Mouse (Mus musculus): ENCODE results near the gene Csl. TPM values are rescaled to one million over a fixed set of nuclear protein-coding genes. Genes with fewer than 3 reads are reported as not detected.

The Csl gene
- 0.77 and 1.6 TPM in 2 replicates for polyA plus RNA-seq (2011; ENCODE audit: insufficient read depth, insufficient read length, low replicate concordance, missing spikeins)

DNA sequence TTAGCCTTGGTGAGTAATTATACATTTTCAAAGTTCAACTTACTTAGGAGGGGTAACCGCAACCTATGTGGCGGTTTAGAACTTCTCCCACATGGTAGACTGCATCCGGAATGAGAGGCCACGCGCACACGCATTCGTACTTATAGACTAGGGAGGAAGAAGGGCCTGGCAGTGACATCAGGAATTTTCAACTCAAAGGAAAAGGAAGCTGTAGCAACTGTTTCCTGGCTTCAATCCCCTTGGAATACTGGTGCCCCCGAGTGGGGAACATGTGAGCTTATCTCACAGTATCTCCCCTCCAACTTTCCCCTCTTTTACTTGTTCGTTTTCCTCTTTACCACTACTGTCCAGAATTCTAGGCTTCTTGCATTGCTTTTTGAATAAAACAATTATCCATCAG, at the start of gene Csl:
Csl (minus strand) TSS at position 101 of the 400 bp plus-strand sequence.
- Histone ChIP-seq H3K4me1 (ENCODE audit: control insufficient read depth, insufficient read depth, low read length) (no peaks in the 10 kb centered on the region), H3K4me3 (replicated peaks; ENCODE audit: control insufficient read depth, low read depth, low read length) (no peak within 1 kb of the TSS), H3K27ac (ENCODE audit: control insufficient read depth, insufficient read depth, low read depth, low read length, poor library complexity) (no peak within 1 kb of the TSS)
- 82% methylated on average over 9 of the region's 9 CpGs for WGBS
- TF ChIP-seq POLR2A (IDR thresholded peaks at IDR 0.05; ENCODE audit: borderline replicate concordance, control insufficient read depth, low read depth, low read length) (no peak), CTCF (IDR thresholded peaks at IDR 0.05; ENCODE audit: control insufficient read depth, insufficient read depth, low read length) (no peak)

GRCm38 (mm10) chr10:99789418-99789817, 30.0 kb upstream of the Csl start:
- 72% methylated on average over 2 of the region's 2 CpGs for WGBS
- no peaks in the 10 kb centered on the region for H3K4me1 ChIP-seq (ENCODE audit: control insufficient read depth, insufficient read depth, low read length)
- H3K4me3 ChIP-seq (replicated peaks; ENCODE audit: control insufficient read depth, low read depth, low read length), result no peak overlapping the region
- no peak for TF ChIP-seq POLR2A (IDR thresholded peaks at IDR 0.05; ENCODE audit: borderline replicate concordance, control insufficient read depth, low read depth, low read length)
- no peak for TF ChIP-seq CTCF (IDR thresholded peaks at IDR 0.05; ENCODE audit: control insufficient read depth, insufficient read depth, low read length)
- H3K27ac ChIP-seq (ENCODE audit: control insufficient read depth, insufficient read depth, low read depth, low read length, poor library complexity), result no peak overlapping the region

- TF ChIP-seq CTCF (IDR thresholded peaks at IDR 0.05; ENCODE audit: control insufficient read depth, insufficient read depth, low read length) (no peak), POLR2A (IDR thresholded peaks at IDR 0.05; ENCODE audit: borderline replicate concordance, control insufficient read depth, low read depth, low read length) (no peak)
- 77% methylated on average over 12 of the region's 12 CpGs for WGBS
- Histone ChIP-seq H3K4me3 (replicated peaks; ENCODE audit: control insufficient read depth, low read depth, low read length) (no peak overlapping the region), H3K4me1 (ENCODE audit: control insufficient read depth, insufficient read depth, low read length) (no peaks in the 10 kb centered on the region), H3K27ac (ENCODE audit: control insufficient read depth, insufficient read depth, low read depth, low read length, poor library complexity) (no peak overlapping the region)
Observed at GRCm38 (mm10) chr10:99774228-99775120, 15.0 kb upstream of the Csl start.

DNA sequence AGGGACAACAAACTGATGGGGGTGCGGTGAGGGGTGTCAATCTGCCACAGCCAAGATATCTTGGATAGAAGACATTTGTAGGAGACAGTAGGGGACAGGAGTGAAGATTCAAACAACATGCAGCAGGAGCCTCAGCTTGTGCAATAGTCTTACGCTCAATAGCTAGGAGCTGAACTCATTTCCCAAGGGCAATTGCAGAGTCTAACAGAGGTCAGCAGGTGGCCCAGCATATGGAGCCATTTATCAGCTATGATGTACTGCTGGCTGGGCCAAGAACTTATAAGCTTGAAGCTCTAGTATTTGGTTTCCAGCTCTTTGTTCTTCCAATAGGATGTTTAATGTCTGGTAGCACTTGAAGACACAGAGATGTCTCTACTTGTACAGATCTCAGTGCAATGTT, 9.3 kb downstream of the Csl start:
- no peaks in the 10 kb centered on the region for H3K4me1 ChIP-seq (ENCODE audit: control insufficient read depth, insufficient read depth, low read length)
- TF ChIP-seq CTCF (IDR thresholded peaks at IDR 0.05; ENCODE audit: control insufficient read depth, insufficient read depth, low read length), result no peak
- no peak for TF ChIP-seq POLR2A (IDR thresholded peaks at IDR 0.05; ENCODE audit: borderline replicate concordance, control insufficient read depth, low read depth, low read length)
- 81% methylated on average over 2 of the region's 2 CpGs for WGBS
- no peak overlapping the region for H3K27ac ChIP-seq (ENCODE audit: control insufficient read depth, insufficient read depth, low read depth, low read length, poor library complexity)
- H3K4me3 ChIP-seq (replicated peaks; ENCODE audit: control insufficient read depth, low read depth, low read length), result no peak overlapping the region

GRCm38 (mm10) chr10:99748668-99749260, 10.7 kb downstream of the Csl start:
- TF ChIP-seq CTCF (IDR thresholded peaks at IDR 0.05; ENCODE audit: control insufficient read depth, insufficient read depth, low read length) (no peak), POLR2A (IDR thresholded peaks at IDR 0.05; ENCODE audit: borderline replicate concordance, control insufficient read depth, low read depth, low read length) (no peak)
- 38% methylated on average over 2 of the region's 2 CpGs for WGBS
- no peaks in the 10 kb centered on the region for H3K4me1 ChIP-seq (ENCODE audit: control insufficient read depth, insufficient read depth, low read length)
- no peak overlapping the region for H3K4me3 ChIP-seq (replicated peaks; ENCODE audit: control insufficient read depth, low read depth, low read length)
- no peak overlapping the region for H3K27ac ChIP-seq (ENCODE audit: control insufficient read depth, insufficient read depth, low read depth, low read length, poor library complexity)

DNA sequence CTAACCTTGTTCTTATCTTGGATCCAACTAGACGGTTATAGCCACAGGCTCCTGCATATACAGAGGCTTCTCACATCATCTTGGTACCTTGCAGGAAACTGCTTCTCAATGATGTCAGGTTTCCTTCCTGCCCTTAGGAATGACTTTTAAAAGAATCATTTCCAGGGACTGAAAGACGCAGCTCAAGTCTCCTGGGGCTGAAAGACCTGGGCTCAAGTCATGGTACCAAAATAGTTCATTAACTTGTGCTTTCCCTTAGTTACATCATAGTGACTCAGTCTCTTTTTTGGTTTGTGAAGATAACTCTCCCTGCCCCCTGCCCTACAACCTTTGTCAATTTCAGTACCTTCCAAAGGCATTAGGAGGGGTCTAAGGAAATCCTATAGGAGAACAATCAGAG, 11.4 kb downstream of the Csl start:
- TF ChIP-seq POLR2A (IDR thresholded peaks at IDR 0.05; ENCODE audit: borderline replicate concordance, control insufficient read depth, low read depth, low read length) (no peak), CTCF (IDR thresholded peaks at IDR 0.05; ENCODE audit: control insufficient read depth, insufficient read depth, low read length) (no peak)
- WGBS, result 41% methylated on average over 2 of the region's 2 CpGs
- Histone ChIP-seq H3K4me3 (replicated peaks; ENCODE audit: control insufficient read depth, low read depth, low read length) (no peak overlapping the region), H3K4me1 (ENCODE audit: control insufficient read depth, insufficient read depth, low read length) (no peaks in the 10 kb centered on the region), H3K27ac (ENCODE audit: control insufficient read depth, insufficient read depth, low read depth, low read length, poor library complexity) (no peak overlapping the region)

DNA sequence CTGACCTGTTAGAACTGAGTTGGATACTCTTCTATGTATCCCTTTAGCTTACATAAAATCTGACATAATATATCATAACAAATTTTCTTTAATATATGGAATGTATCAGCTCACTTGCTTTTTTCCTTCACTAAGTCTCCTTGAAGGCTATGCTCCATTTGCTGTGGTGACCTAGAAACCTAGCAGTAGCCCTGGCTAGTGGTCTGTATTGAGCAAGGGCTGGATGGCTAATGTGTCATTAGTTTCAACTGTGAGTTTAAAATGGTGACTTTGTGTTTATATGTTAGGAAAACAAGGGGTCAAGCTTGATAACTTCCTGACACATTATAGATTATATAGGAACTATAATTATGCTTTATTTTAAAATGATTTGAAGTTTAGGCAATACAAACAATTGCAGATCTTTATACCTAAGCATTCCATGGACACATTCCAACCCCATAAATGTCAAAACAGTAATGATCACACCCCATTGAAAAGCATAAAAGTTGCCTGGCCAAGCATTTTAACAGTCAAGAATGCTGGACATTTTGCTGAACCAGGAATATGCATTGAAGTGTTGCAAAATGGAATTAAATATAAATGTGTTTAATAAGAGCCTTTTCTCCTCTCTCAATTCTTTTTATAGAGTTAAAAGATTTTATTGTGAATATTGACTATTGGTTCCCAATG, 17.7 kb downstream of the Csl start:
- TF ChIP-seq CTCF (IDR thresholded peaks at IDR 0.05; ENCODE audit: control insufficient read depth, insufficient read depth, low read length), result no peak
- no peak for TF ChIP-seq POLR2A (IDR thresholded peaks at IDR 0.05; ENCODE audit: borderline replicate concordance, control insufficient read depth, low read depth, low read length)
- no peak overlapping the region for H3K4me3 ChIP-seq (replicated peaks; ENCODE audit: control insufficient read depth, low read depth, low read length)
- H3K27ac ChIP-seq (ENCODE audit: control insufficient read depth, insufficient read depth, low read depth, low read length, poor library complexity), result no peak overlapping the region
- H3K4me1 ChIP-seq (ENCODE audit: control insufficient read depth, insufficient read depth, low read length), result no peaks in the 10 kb centered on the region; the same call in 1 of the 2 replicates

- WGBS, result 25% methylated on average over 2 of the region's 2 CpGs
- Histone ChIP-seq H3K4me1 (ENCODE audit: control insufficient read depth, insufficient read depth, low read length) (no peaks in the 10 kb centered on the region), H3K4me3 (replicated peaks; ENCODE audit: control insufficient read depth, low read depth, low read length) (no peak overlapping the region), H3K27ac (ENCODE audit: control insufficient read depth, insufficient read depth, low read depth, low read length, poor library complexity) (no peak overlapping the region)
- TF ChIP-seq POLR2A (IDR thresholded peaks at IDR 0.05; ENCODE audit: borderline replicate concordance, control insufficient read depth, low read depth, low read length), result no peak
- no peak for TF ChIP-seq CTCF (IDR thresholded peaks at IDR 0.05; ENCODE audit: control insufficient read depth, insufficient read depth, low read length)
Observed at GRCm38 (mm10) chr10:99713129-99713528, 46.3 kb downstream of the Csl start.

All from bone marrow, adult 2 months (tissue).